Mouse (Mus musculus): ENCODE results near the gene Frmd4a.

GRCm38 (mm10) chr2:4509739-4510138 lies 492.2 kb downstream of the Frmd4a start:
- TF ChIP-seq POLR2A (IDR thresholded peaks at IDR 0.05; ENCODE audit: borderline replicate concordance, extremely low read depth, insufficient read depth, insufficient read length, poor library complexity, severe bottlenecking) = no peak
- TF ChIP-seq CTCF (IDR thresholded peaks at IDR 0.05; ENCODE audit: borderline replicate concordance, extremely low read depth, insufficient read depth, insufficient read length) = no peak
